Mouse (Mus musculus): Measurements from ENCODE around the gene Fanci. TPM values are rescaled to one million over a fixed set of nuclear protein-coding genes. Genes with fewer than 3 reads are reported as not detected.

The Fanci gene
- total and polyA plus RNA-seq, 3 experiments: 14.9 to 25.0 (median 20.0) TPM

GRCm38 (mm10) chr7:79360056-79360455 lies 31.7 kb upstream of the Fanci start:
- peaks cover 35 to 78% of the 10 kb centered on the region in 2 experiments for H3K36me3 ChIP-seq (replicated peaks in 1 of 2; ENCODE audit: control insufficient read depth in 1 of 2, insufficient read depth in 1 of 2, low read length in 1 of 2)
- TF ChIP-seq MXI1 (IDR thresholded peaks at IDR 0.05; ENCODE audit: low read depth, low read length): no peak
- TF ChIP-seq MEF2A (IDR thresholded peaks at IDR 0.05; ENCODE audit: borderline replicate concordance, low read depth, low read length): peak; percentile 52; the same call in 1 of the 2 replicates
- TF ChIP-seq TBP (conservative IDR thresholded peaks at IDR 0.05; ENCODE audit: low read depth, low read length): no peak
- TF ChIP-seq MAZ (IDR thresholded peaks at IDR 0.05; ENCODE audit: low read depth, low read length): no peak
- H3K4me3 ChIP-seq (replicated peaks in 1 of 3; ENCODE audit: low read depth in 2 of 3, low read length in 2 of 3, poor library complexity in 1 of 3): no peak overlapping the region
- no peak overlapping the region for H3K4me2 ChIP-seq (ENCODE audit: insufficient read depth, low read depth, poor library complexity, severe bottlenecking)
- dilution Hi-C loops (cut with MboI; ENCODE audit: extremely low pct_ligation_motif_present, extremely low pct_unique_long_range_greater_than_20kb, low sequenced_read_pairs) (no loop called here), in situ Hi-C loops (cut with MboI; ENCODE audit: low pct_ligation_motif_present, low pct_unique_long_range_greater_than_20kb, low sequenced_read_pairs) (loop anchor here (25.0 kb wide), 1 partner anchor 448 kb away; the partner anchor contains the start of gene Isg20)
- no peak overlapping the region for H3K9ac ChIP-seq (ENCODE audit: insufficient read depth, low read depth)
- DNase-seq (ENCODE audit: extremely low read depth): no peak
- H3K27ac ChIP-seq (ENCODE audit: insufficient read depth, low read depth): no peak overlapping the region
- no peaks in the 10 kb centered on the region for H3K79me2 ChIP-seq (replicated peaks; ENCODE audit: control insufficient read depth, extremely low read depth, insufficient read depth, poor library complexity, severe bottlenecking)
- no peaks in the 10 kb centered on the region for H3K27me3 ChIP-seq (replicated peaks)
- no peaks in the 10 kb centered on the region for H3K9me3 ChIP-seq (replicated peaks; ENCODE audit: low read length)
- H3K4me1 ChIP-seq (ENCODE audit: control insufficient read depth in 1 of 2, insufficient read depth in 2 of 2): peaks cover 0 to 19% of the 10 kb centered on the region in 2 experiments; a peak in 2 of 4 replicates

DNA sequence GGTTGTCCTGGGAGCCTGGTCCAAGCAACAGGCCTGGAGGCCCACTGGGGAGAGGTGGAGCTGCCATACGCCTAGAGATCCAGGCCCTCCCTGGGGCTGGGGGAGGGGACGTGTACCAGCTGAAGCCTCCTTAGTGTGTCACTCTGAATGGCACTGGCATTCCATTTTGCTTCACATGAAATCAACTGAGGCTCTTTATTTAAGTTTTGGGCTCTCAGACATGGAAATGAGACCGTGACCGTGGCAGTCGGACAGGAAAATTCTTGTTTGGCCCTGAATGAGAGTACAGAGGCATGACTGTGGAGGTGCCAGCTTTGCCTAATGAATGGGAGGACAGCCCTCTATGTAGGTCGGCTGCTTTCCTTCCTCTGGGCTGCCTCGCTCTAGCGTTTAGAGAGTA lies 29.5 kb upstream of the Fanci start:
- Histone ChIP-seq H3K27ac (ENCODE audit: insufficient read depth, low read depth) (no peak overlapping the region), H3K4me2 (ENCODE audit: insufficient read depth, low read depth, poor library complexity, severe bottlenecking) (no peak overlapping the region), H3K79me2 (replicated peaks; ENCODE audit: control insufficient read depth, extremely low read depth, insufficient read depth, poor library complexity, severe bottlenecking) (no peaks in the 10 kb centered on the region), H3K27me3 (replicated peaks) (no peaks in the 10 kb centered on the region), H3K36me3 (replicated peaks in 1 of 2; ENCODE audit: control insufficient read depth in 1 of 2, insufficient read depth in 1 of 2, low read length in 1 of 2) (peaks cover 23 to 67% of the 10 kb centered on the region in 2 experiments), H3K9me3 (replicated peaks; ENCODE audit: low read length) (no peaks in the 10 kb centered on the region), H3K9ac (ENCODE audit: insufficient read depth, low read depth) (no peak overlapping the region), H3K4me1 (ENCODE audit: control insufficient read depth in 1 of 2, insufficient read depth in 2 of 2) (peaks cover 0 to 19% of the 10 kb centered on the region in 2 experiments; a peak in 2 of 4 replicates), H3K4me3 (replicated peaks in 1 of 3; ENCODE audit: low read depth in 2 of 3, low read length in 2 of 3, poor library complexity in 1 of 3) (no peak overlapping the region)
- TF ChIP-seq GABPA (IDR thresholded peaks at IDR 0.05; ENCODE audit: insufficient replicate concordance, low read depth, low read length): no peak
- no peak for TF ChIP-seq USF2 (conservative IDR thresholded peaks at IDR 0.05; ENCODE audit: low read depth, low read length)
- no peak for TF ChIP-seq MXI1 (IDR thresholded peaks at IDR 0.05; ENCODE audit: low read depth, low read length)
- TF ChIP-seq CHD1 (IDR thresholded peaks at IDR 0.05; ENCODE audit: low read depth, low read length): no peak
- no peak for TF ChIP-seq JUND (conservative IDR thresholded peaks at IDR 0.05; ENCODE audit: low read depth, low read length)
- TF ChIP-seq USF1 (IDR thresholded peaks at IDR 0.05; ENCODE audit: low read depth, low read length): no peak
- no peak for TF ChIP-seq ZC3H11A (IDR thresholded peaks at IDR 0.05; ENCODE audit: low read depth, low read length)
- no peak for TF ChIP-seq RAD21 (IDR thresholded peaks at IDR 0.05; ENCODE audit: low read depth, low read length)
- no peak for TF ChIP-seq PAX5 (IDR thresholded peaks at IDR 0.05; ENCODE audit: low read length)
- TF ChIP-seq MAX (IDR thresholded peaks at IDR 0.05; ENCODE audit: low read length): no peak
- TF ChIP-seq TBP (conservative IDR thresholded peaks at IDR 0.05; ENCODE audit: low read depth, low read length): no peak
- no peak for TF ChIP-seq EP300 (IDR thresholded peaks at IDR 0.05; ENCODE audit: low read length)
- no peak for TF ChIP-seq UBTF (IDR thresholded peaks at IDR 0.05; ENCODE audit: low read depth, low read length)
- TF ChIP-seq JUN (IDR thresholded peaks at IDR 0.05; ENCODE audit: insufficient read depth, low read depth, low read length): no peak
- no peak for TF ChIP-seq SIN3A (IDR thresholded peaks at IDR 0.05; ENCODE audit: low read length)
- no peak for TF ChIP-seq POLR2AphosphoS2 (IDR thresholded peaks at IDR 0.05; ENCODE audit: low read depth, low read length)
- no peak for TF ChIP-seq MAFK (IDR thresholded peaks at IDR 0.05; ENCODE audit: insufficient replicate concordance, low read length)
- no peak for TF ChIP-seq HCFC1 (IDR thresholded peaks at IDR 0.05; ENCODE audit: low read depth, low read length)
- TF ChIP-seq POLR2A (IDR thresholded peaks at IDR 0.05; ENCODE audit: low read depth, low read length): no peak
- TF ChIP-seq ZNF384 (IDR thresholded peaks at IDR 0.05; ENCODE audit: low read depth, low read length): no peak
- in situ Hi-C loops (cut with MboI; ENCODE audit: low pct_ligation_motif_present, low pct_unique_long_range_greater_than_20kb, low sequenced_read_pairs) (loop anchor here (25.0 kb wide), 1 partner anchor 450 kb away; the partner anchor contains the start of gene Isg20), dilution Hi-C loops (cut with MboI; ENCODE audit: extremely low pct_ligation_motif_present, extremely low pct_unique_long_range_greater_than_20kb, low sequenced_read_pairs) (no loop called here)
- DNase-seq (ENCODE audit: extremely low read depth): no peak
